Mouse (Mus musculus) embryo, embryonic 11.5 days (tissue): ENCODE data around the gene Vmn1r33.
"Not testable (repeated sequence)": the region's sequence is repeated elsewhere in the genome, so short reads cannot be mapped to it uniquely, and the experiment has no call there.

ENCODE experiments used
- DNase-seq: peaks from one replicate; pipeline ENCODE4 v3.0.0-alpha.2; 2012; ENCODE audit warnings: low read depth, low spot score

Vmn1r33 gene

GRCm38 (mm10) chr6:66618182-66618581 lies at the start of gene Vmn1r33:
Vmn1r33 (minus strand) TSS chr6:66618282.
- DNase-seq: not testable (repeated sequence)

DNA sequence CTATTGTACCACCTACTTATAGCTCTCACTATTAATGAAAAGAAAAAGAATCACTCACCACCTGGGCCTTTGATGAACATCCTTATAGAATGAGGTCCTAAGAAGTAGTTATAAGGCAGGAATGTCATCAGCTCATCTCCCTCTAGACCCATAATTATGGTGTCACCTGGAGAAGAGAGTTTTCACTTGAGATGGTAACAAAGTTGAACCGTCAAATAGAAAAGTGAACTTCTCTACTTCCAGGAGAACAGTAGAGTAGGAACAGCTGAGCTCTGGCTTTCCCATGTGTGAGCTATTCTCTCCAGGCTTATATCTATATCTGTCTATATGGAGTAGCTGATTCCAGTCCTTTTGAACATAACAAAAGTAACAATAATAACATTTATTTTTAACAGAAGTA lies 25.7 kb upstream of the Vmn1r33 start, which contains the start of gene Vmn1r34:
Gene Vmn1r34 (minus strand): TSS at position 101 of the 400 bp plus-strand sequence.
- DNase-seq: no peak

- no peak for DNase-seq
Measured at GRCm38 (mm10) chr6:66595804-66596203, 22.3 kb downstream of the Vmn1r33 start.
